Mouse (Mus musculus): ENCODE results near the gene Gm20509.

DNA sequence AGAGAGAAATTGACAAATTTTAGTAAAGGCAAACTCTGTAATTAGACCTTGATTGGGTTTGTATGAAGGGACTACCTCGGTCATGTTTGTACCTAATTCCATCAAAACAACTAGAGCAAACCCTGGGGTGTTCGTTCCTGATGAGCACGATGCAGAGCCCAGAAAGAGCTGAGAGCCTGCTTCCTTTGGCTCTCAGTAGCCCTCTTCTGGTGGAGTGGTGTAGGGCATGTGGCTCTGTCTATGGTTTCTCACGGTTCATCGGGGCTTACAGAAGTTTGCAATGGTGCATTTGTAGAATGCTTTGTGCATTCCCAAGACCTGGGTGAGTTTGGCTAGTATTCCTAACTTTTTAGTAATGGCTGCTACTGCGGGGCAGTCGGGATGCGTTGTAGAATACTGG lies 19.5 kb downstream of the Gm20509 start:
- TF ChIP-seq CTCF (IDR thresholded peaks at IDR 0.05; ENCODE audit: insufficient read depth, low read length) = peak; percentile 62
- no peak for TF ChIP-seq POLR2A (IDR thresholded peaks at IDR 0.05; ENCODE audit: borderline replicate concordance, extremely low read depth, low read depth, low read length)
